Mouse (Mus musculus): ENCODE results near the gene Serpinb1c.

DNA sequence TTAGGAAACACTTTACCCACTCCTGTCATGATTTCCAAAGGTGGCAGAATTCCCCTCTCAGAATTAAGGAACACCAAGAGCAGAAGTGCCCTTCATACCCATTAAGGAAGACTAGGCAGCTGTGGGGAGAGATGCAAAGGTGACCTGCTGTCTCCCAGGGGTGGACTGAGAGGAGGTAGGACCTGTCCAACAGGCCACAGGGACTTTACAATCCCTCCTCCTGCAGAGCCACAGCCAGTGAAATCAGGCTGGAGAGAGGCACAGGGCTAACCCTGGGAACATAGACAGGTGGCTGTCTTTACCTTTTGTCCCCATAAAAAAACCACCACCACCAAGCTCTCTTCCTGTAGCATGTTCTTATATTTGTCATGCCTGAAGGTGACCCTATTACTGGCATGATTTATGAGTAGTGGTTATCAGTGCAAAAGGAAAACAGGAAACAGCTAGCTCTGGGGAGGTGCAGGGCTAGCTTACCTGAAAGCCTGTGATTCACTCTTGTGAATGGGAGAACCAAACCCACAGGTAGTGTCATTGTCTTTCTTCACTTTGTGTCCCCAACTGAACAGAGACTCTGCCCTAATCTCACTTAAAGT lies 48.4 kb downstream of the Serpinb1c start:
- no peak for TF ChIP-seq CTCF (IDR thresholded peaks at IDR 0.05; ENCODE audit: borderline replicate concordance, insufficient read depth, low read length)
- TF ChIP-seq POLR2A (IDR thresholded peaks at IDR 0.05; ENCODE audit: low read depth, low read length), result no peak
